Mouse (Mus musculus) forebrain, embryonic 15.5 days (tissue): ENCODE results near the gene Hephl1. TPM values are rescaled to one million over a fixed set of nuclear protein-coding genes. Genes with fewer than 3 reads are reported as not detected.

Experiments
- ATAC-seq: fragments of 200-750 bp; cut with Nextera tagmentation; replicated peaks from 2 replicates; pipeline ENCODE4 v1.8.0; 2017; ENCODE audit warnings: mild to moderate bottlenecking, moderate TSS enrichment, moderate library complexity
- H3K27ac ChIP-seq: fragments of 300-500 bp; sonication (generic); replicated peaks from 2 replicates; pipeline ENCODE4 v1.5.1; 2015; ENCODE audit warnings: mild to moderate bottlenecking, inconsistent platforms
- H3K27me3 ChIP-seq: fragments of 300-500 bp; sonication (generic); 2 replicates; pipeline ENCODE4 v1.6.1; 2015; ENCODE audit warnings: inconsistent platforms
- H3K36me3 ChIP-seq: fragments of 300-500 bp; sonication (generic); 2 replicates; pipeline ENCODE4 v1.6.1; 2015; ENCODE audit warnings: mild to moderate bottlenecking, inconsistent platforms
- H3K4me1 ChIP-seq: fragments of 300-500 bp; sonication (generic); 2 replicates; pipeline ENCODE4 v1.6.1; 2015; ENCODE audit warnings: inconsistent platforms
- H3K4me2 ChIP-seq: fragments of 300-500 bp; sonication (generic); replicated peaks from 2 replicates; pipeline ENCODE4 v1.6.1; 2015; ENCODE audit warnings: mild to moderate bottlenecking, inconsistent platforms
- H3K4me3 ChIP-seq: fragments of 300-500 bp; sonication (generic); 2 replicates; pipeline ENCODE4 v1.5.1; 2015; ENCODE audit warnings: mild to moderate bottlenecking, inconsistent platforms
- H3K9ac ChIP-seq: fragments of 300-500 bp; sonication (generic); replicated peaks from 2 replicates; pipeline ENCODE4 v1.6.1; 2015; ENCODE audit warnings: mild to moderate bottlenecking, inconsistent platforms
- H3K9me3 ChIP-seq: fragments of 300-500 bp; sonication (generic); 2 replicates; pipeline ENCODE4 v1.6.1; 2016; ENCODE audit warnings: inconsistent platforms
- WGBS: fragments of 180-500 bp; shearing (Covaris S2); methylation state at CpG from one replicate; pipeline ENCODE4 v1.1.7; 2015; ENCODE audit warnings: mixed read lengths; 5-methylcytosine and 5-hydroxymethylcytosine counted together
- polyA plus RNA-seq: library from polyadenylated mRNA; unstranded; fragments of >200 nt; fragmentation: Nextera tagmentation; extraction: Ambion mirVana; gene quantifications from 2 replicates; pipeline ENCODE4 v1.2.1, GENCODE M21; 2015

Hephl1 gene
- polyA plus RNA-seq, 1 experiment from 2014 or later, result not detected

DNA sequence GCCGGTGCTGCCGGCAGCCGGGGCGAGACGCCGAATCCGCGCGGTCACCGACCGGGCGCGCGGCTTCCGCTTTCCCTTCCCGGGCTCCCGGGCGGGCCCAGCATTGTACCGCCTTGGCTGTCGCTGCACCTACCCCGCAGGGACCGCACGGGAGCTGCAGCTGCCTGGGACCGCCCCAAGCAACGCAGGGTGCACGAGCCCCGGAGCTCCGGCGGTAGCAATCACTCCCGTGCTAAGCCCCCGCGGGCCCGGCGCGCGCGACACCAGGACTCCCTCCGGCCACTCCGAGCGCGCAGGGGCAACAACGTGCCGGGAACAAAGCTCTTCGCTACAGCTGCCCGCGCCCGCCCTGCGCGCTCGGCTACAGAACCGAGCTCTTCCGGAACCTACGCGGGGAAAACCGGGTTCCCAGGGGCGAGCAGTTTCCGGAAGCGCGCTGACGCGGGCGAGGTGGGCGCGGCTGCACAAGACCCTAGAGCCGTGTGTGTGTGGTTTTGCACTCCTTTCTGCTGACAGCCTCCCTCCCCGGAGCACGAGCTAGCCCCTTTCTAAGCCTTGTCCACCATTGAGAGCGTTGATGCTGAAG, 66.7 kb downstream of the Hephl1 start, which contains the start of gene Panx1:
Gene Panx1, minus strand, starts transcription at position 395 of the 586 bp plus-strand sequence.
- Histone ChIP-seq H3K36me3 (no peaks in the 10 kb centered on the region), H3K4me2 (peak within 1 kb of the TSS; percentile 69), H3K27me3 (no peaks in the 10 kb centered on the region), H3K27ac (peak within 1 kb of the TSS; percentile 96), H3K9ac (peak within 1 kb of the TSS; percentile 72), H3K4me1 (peaks cover 43% of the 10 kb centered on the region), H3K9me3 (no peaks in the 10 kb centered on the region), H3K4me3 (peak within 1 kb of the TSS; percentile 88)
- 0% methylated on average over 68 of the region's 68 CpGs for WGBS
- peak; percentile 94 for ATAC-seq

- peak; percentile 49 for ATAC-seq
Observed at GRCm38 (mm10) chr9:15044391-15045083, 67.4 kb downstream of the Hephl1 start.

DNA sequence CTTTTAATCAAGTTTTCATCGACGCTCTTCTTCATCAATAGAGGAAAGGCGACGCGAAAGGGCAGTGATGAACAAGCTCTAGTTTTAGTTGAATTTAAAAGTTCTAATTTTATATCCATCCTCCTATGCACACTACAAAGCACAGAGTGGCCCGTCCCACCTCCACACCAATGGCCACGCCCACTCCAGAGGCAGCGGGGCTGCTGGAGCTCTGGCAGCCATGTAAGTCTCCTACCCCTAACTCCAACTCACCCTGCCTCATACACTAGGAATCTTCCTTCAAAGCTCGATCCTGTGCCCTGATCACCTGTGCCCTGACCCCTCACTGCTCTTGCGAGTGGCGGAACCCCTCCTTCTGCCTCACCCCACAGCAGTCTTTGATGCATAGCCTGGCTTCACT, 70.4 kb downstream of the Hephl1 start:
- Histone ChIP-seq H3K9me3 (no peaks in the 10 kb centered on the region), H3K36me3 (no peaks in the 10 kb centered on the region), H3K27ac (no peak overlapping the region), H3K4me3 (no peak overlapping the region), H3K4me2 (no peak overlapping the region), H3K27me3 (no peaks in the 10 kb centered on the region), H3K9ac (no peak overlapping the region), H3K4me1 (peaks cover 53% of the 10 kb centered on the region)
- no peak for ATAC-seq
- WGBS, result 91% methylated on average over 11 of the region's 11 CpGs

More at GRCm38 (mm10) chr9:15044391-15045083, 67.4 kb downstream of the Hephl1 start:
- H3K36me3 ChIP-seq, result no peaks in the 10 kb centered on the region
- peak overlapping the region; percentile 69 for H3K4me2 ChIP-seq
- under 1% methylated on average over 27 of the region's 28 CpGs for WGBS
- no peaks in the 10 kb centered on the region for H3K9me3 ChIP-seq
- peak overlapping the region; percentile 88 for H3K4me3 ChIP-seq
- H3K4me1 ChIP-seq, result peaks cover 43% of the 10 kb centered on the region
- H3K27me3 ChIP-seq, result no peaks in the 10 kb centered on the region
- peak overlapping the region; percentile 96 for H3K27ac ChIP-seq
- H3K9ac ChIP-seq, result peak overlapping the region; percentile 72

- Histone ChIP-seq H3K4me1 (peaks cover 47% of the 10 kb centered on the region), H3K4me2 (no peak overlapping the region), H3K27me3 (no peaks in the 10 kb centered on the region), H3K4me3 (no peak overlapping the region), H3K36me3 (no peaks in the 10 kb centered on the region), H3K9ac (no peak overlapping the region), H3K9me3 (no peaks in the 10 kb centered on the region), H3K27ac (no peak overlapping the region)
- no peak for ATAC-seq
- 93% methylated on average over 5 of the region's 5 CpGs for WGBS
Observed at GRCm38 (mm10) chr9:15039848-15040247, 72.1 kb downstream of the Hephl1 start.

- H3K9me3 ChIP-seq, result no peaks in the 10 kb centered on the region
- peaks cover 30% of the 10 kb centered on the region for H3K4me1 ChIP-seq
- H3K27ac ChIP-seq, result no peak overlapping the region
- no peak overlapping the region for H3K9ac ChIP-seq
- WGBS, result 55% methylated on average over 3 of the region's 3 CpGs
- no peak overlapping the region for H3K4me3 ChIP-seq
- H3K4me2 ChIP-seq, result no peak overlapping the region
- ATAC-seq, result no peak
- no peaks in the 10 kb centered on the region for H3K36me3 ChIP-seq
- H3K27me3 ChIP-seq, result no peaks in the 10 kb centered on the region
Observed at GRCm38 (mm10) chr9:15037704-15038103, 74.2 kb downstream of the Hephl1 start.

DNA sequence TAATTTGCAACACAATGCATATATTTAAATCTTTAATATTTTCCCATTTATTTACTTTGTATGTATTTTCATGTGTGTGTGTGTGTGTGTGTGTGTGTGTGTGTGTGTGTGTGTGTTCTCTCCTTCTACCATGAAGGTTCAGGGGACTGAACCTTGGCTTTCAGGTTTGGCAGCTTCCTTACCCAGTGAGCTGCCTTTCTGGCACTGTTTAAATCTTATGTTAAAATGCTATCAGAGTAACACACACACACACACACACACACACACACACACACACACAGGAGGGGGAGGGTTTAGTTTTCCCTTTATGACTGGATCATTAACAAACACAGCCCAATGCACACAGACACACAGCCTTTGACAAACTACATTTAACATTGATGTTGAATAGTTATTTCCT, 74.7 kb downstream of the Hephl1 start:
- Histone ChIP-seq H3K9ac (no peak overlapping the region), H3K4me2 (no peak overlapping the region), H3K36me3 (no peaks in the 10 kb centered on the region), H3K4me1 (peaks cover 26% of the 10 kb centered on the region), H3K27ac (peak overlapping the region; percentile 48; the same call in 1 of the 2 replicates), H3K9me3 (no peaks in the 10 kb centered on the region), H3K27me3 (no peaks in the 10 kb centered on the region), H3K4me3 (no peak overlapping the region)
- ATAC-seq, result no peak

- Histone ChIP-seq H3K9ac (no peak overlapping the region), H3K4me1 (peaks cover 24% of the 10 kb centered on the region), H3K27me3 (no peaks in the 10 kb centered on the region), H3K27ac (peak overlapping the region; percentile 48; the same call in 1 of the 2 replicates), H3K36me3 (peaks cover 1% of the 10 kb centered on the region; the same call in 1 of the 2 replicates), H3K4me2 (no peak overlapping the region), H3K9me3 (no peaks in the 10 kb centered on the region), H3K4me3 (no peak overlapping the region)
- whole genome bisulfite sequencing, result 37% methylated on average over 4 of the region's 4 CpGs
- peak; percentile 39 for ATAC-seq
Observed at GRCm38 (mm10) chr9:15036807-15037206, 75.1 kb downstream of the Hephl1 start.

- no peak overlapping the region for H3K9ac ChIP-seq
- no peak for ATAC-seq
- H3K9me3 ChIP-seq, result no peaks in the 10 kb centered on the region
- no peak overlapping the region for H3K4me2 ChIP-seq
- 94% methylated on average over 2 of the region's 2 CpGs for WGBS
- peaks cover 20% of the 10 kb centered on the region for H3K4me1 ChIP-seq
- no peak overlapping the region for H3K27ac ChIP-seq
- no peaks in the 10 kb centered on the region for H3K27me3 ChIP-seq
- H3K4me3 ChIP-seq, result no peak overlapping the region
- H3K36me3 ChIP-seq, result peaks cover 5% of the 10 kb centered on the region; the same call in 1 of the 2 replicates
Observed at GRCm38 (mm10) chr9:15036405-15036804, 75.5 kb downstream of the Hephl1 start.

- Histone ChIP-seq H3K9me3 (no peaks in the 10 kb centered on the region), H3K4me3 (no peak overlapping the region), H3K9ac (no peak overlapping the region), H3K27ac (no peak overlapping the region), H3K4me2 (no peak overlapping the region), H3K36me3 (peaks cover 5% of the 10 kb centered on the region; the same call in 1 of the 2 replicates), H3K4me1 (peaks cover 16% of the 10 kb centered on the region), H3K27me3 (no peaks in the 10 kb centered on the region)
- no peak for ATAC-seq
- 95% methylated on average over 7 of the region's 7 CpGs for WGBS
Observed at GRCm38 (mm10) chr9:15035979-15036378, 75.9 kb downstream of the Hephl1 start.

DNA sequence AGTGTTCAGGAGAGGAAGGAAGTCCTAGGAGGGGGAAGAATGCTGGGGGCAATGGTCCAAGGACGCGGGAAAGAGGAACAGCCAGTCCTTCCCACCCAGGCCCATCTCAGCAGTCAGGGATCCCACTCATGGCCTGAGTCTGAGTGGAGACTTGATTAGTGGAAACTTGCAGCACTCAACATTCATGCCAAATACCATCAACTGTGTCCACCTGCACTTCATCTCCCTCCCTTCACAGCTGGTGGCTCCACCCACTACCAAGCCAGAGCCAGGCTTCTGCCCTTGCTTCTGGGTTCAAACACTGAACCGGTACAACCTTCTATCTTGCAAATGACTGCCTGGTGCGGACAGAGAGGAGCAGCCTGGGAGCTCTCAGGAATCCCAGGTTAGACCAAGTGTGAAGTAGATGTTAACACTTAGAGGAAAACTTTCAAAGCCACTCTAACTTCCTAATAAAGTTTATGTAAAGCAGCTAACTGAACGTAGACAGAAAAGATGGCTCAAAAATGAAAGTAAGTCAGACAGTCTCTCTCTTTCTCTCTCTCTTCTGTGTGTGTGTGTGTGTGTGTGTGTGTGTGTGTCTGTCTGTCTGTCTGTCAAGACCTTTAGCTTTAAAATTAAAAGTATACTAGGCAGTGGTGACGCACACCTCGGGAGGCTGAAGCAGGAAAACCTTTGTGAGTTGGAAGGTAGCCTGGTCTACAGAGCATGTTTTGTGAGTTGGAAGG, 77.2 kb downstream of the Hephl1 start:
- H3K4me2 ChIP-seq, result no peak overlapping the region
- H3K4me3 ChIP-seq, result no peak overlapping the region
- H3K36me3 ChIP-seq, result peaks cover 5% of the 10 kb centered on the region; the same call in 1 of the 2 replicates
- no peak for ATAC-seq
- H3K9me3 ChIP-seq, result no peaks in the 10 kb centered on the region
- no peak overlapping the region for H3K9ac ChIP-seq
- no peak overlapping the region for H3K27ac ChIP-seq
- peaks cover 12% of the 10 kb centered on the region for H3K4me1 ChIP-seq
- WGBS, result 87% methylated on average over 7 of the region's 7 CpGs
- no peaks in the 10 kb centered on the region for H3K27me3 ChIP-seq

GRCm38 (mm10) chr9:15033568-15034160, 78.2 kb downstream of the Hephl1 start:
- Histone ChIP-seq H3K27ac (no peak overlapping the region), H3K9me3 (no peaks in the 10 kb centered on the region), H3K4me2 (no peak overlapping the region), H3K9ac (no peak overlapping the region), H3K36me3 (peaks cover 5% of the 10 kb centered on the region; the same call in 1 of the 2 replicates), H3K4me3 (no peak overlapping the region), H3K27me3 (no peaks in the 10 kb centered on the region), H3K4me1 (peaks cover 12% of the 10 kb centered on the region)
- 70% methylated on average over 5 of the region's 5 CpGs for WGBS
- no peak for ATAC-seq

DNA sequence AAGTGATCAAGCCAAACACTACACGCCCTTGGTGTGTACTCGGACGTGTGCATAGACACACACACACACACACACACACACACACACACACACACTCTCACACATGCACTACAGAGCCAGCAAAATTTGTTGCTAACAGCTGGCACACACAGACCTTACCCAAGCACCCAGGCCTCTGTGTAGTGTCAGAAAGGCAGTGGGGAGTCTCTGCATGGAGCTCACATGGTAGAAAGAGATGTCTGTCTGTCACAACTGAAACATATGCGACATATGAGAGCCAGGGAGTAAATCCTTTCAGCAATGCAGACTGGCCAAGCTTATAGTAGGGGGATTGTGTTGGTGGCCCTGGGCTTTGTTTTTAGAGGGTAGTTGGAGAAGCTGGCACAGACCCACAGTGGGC, 79.1 kb downstream of the Hephl1 start:
- no peak for ATAC-seq
- Histone ChIP-seq H3K27me3 (no peaks in the 10 kb centered on the region), H3K9ac (no peak overlapping the region), H3K9me3 (no peaks in the 10 kb centered on the region), H3K4me2 (no peak overlapping the region), H3K36me3 (peaks cover 5% of the 10 kb centered on the region; the same call in 1 of the 2 replicates), H3K4me3 (no peak overlapping the region), H3K27ac (no peak overlapping the region), H3K4me1 (peaks cover 10% of the 10 kb centered on the region)
- WGBS, result 89% methylated on average over 4 of the region's 4 CpGs
